Mouse (Mus musculus) hindbrain, embryonic 10.5 days (tissue): ENCODE results near the gene Plekhj1. TPM values are rescaled to one million over a fixed set of nuclear protein-coding genes. Genes with fewer than 3 reads are reported as not detected.

Source experiments
- DNase-seq: peaks from one replicate; pipeline ENCODE4 v3.0.0-alpha.2; 2017; ENCODE audit warnings: low spot score
- H3K27ac ChIP-seq: fragments of 300-500 bp; sonication (generic); 2 replicates; pipeline ENCODE4 v1.5.1; 2016; ENCODE audit warnings: mild to moderate bottlenecking, moderate library complexity
- H3K27me3 ChIP-seq: fragments of 300-500 bp; sonication (generic); 2 replicates; pipeline ENCODE4 v1.6.1; 2016; ENCODE audit warnings: mild to moderate bottlenecking; ENCODE audit not compliant: poor library complexity, insufficient read depth, severe bottlenecking
- H3K36me3 ChIP-seq: fragments of 300-500 bp; sonication (generic); 2 replicates; pipeline ENCODE4 v1.6.1; 2016; ENCODE audit warnings: mild to moderate bottlenecking, moderate library complexity
- H3K4me1 ChIP-seq: fragments of 300-500 bp; sonication (generic); replicated peaks from 2 replicates; pipeline ENCODE4 v1.6.1; 2016; ENCODE audit warnings: mild to moderate bottlenecking
- H3K4me3 ChIP-seq: fragments of 300-500 bp; sonication (generic); 2 replicates; pipeline ENCODE4 v1.5.1; 2016; ENCODE audit warnings: mild to moderate bottlenecking, moderate library complexity
- H3K9me3 ChIP-seq: fragments of 300-500 bp; sonication (generic); 2 replicates; pipeline ENCODE4 v1.6.1; 2016; ENCODE audit warnings: mild to moderate bottlenecking, moderate library complexity
- WGBS: fragments of 180-500 bp; shearing (Covaris S2); methylation state at CpG from one replicate; pipeline ENCODE4 v1.1.7; 2016; 5-methylcytosine and 5-hydroxymethylcytosine counted together
- polyA plus RNA-seq: library from polyadenylated mRNA; unstranded; fragments of >200 nt; fragmentation: Nextera tagmentation; extraction: Ambion mirVana; gene quantifications from 2 replicates; pipeline ENCODE4 v1.2.1, GENCODE M21; 2016

Plekhj1 gene
- polyA plus RNA-seq, 1 experiment from 2014 or later: 189 TPM

- Histone ChIP-seq H3K36me3 (peaks cover 13% of the 10 kb centered on the region; the same call in 1 of the 2 replicates), H3K4me3 (peak overlapping the region; percentile 7; the same call in 1 of the 2 replicates), H3K27ac (no peak overlapping the region), H3K27me3 (no peaks in the 10 kb centered on the region), H3K4me1 (peaks cover 63% of the 10 kb centered on the region), H3K9me3 (no peaks in the 10 kb centered on the region)
- 85% methylated on average over 7 of the region's 7 CpGs for WGBS
- no peak for DNase-seq
Observed at GRCm38 (mm10) chr10:80758651-80759050, 39.8 kb downstream of the Plekhj1 start.

GRCm38 (mm10) chr10:80757717-80758116, 40.7 kb downstream of the Plekhj1 start:
- peaks cover 58% of the 10 kb centered on the region for H3K4me1 ChIP-seq
- H3K27me3 ChIP-seq: no peaks in the 10 kb centered on the region

GRCm38 (mm10) chr10:80756967-80757366, 41.5 kb downstream of the Plekhj1 start:
- peaks cover 66% of the 10 kb centered on the region for H3K4me1 ChIP-seq
- WGBS: 76% methylated on average over 4 of the region's 4 CpGs
- no peaks in the 10 kb centered on the region for H3K36me3 ChIP-seq
- 0 out of 2 replicates have a peak overlapping the region, but pooled peaks have one; percentile 97 for H3K27ac ChIP-seq
- H3K9me3 ChIP-seq: no peaks in the 10 kb centered on the region
- peak overlapping the region; percentile 91 for H3K4me3 ChIP-seq
- DNase-seq: no peak
- no peaks in the 10 kb centered on the region for H3K27me3 ChIP-seq

More at GRCm38 (mm10) chr10:80757717-80758116, 40.7 kb downstream of the Plekhj1 start:
- Histone ChIP-seq H3K4me3 (peak overlapping the region; percentile 91), H3K9me3 (no peaks in the 10 kb centered on the region), H3K27ac (no peak overlapping the region), H3K36me3 (peaks cover 4% of the 10 kb centered on the region; the same call in 1 of the 2 replicates)
- 39% methylated on average over 5 of the region's 5 CpGs for WGBS
- peak; percentile 59 for DNase-seq

GRCm38 (mm10) chr10:80756509-80756908, 41.9 kb downstream of the Plekhj1 start:
- WGBS: 72% methylated on average over 2 of the region's 2 CpGs
- no peaks in the 10 kb centered on the region for H3K36me3 ChIP-seq
- peak overlapping the region; percentile 97; the same call in 1 of the 2 replicates for H3K27ac ChIP-seq
- H3K4me3 ChIP-seq: peak overlapping the region; percentile 91
- no peaks in the 10 kb centered on the region for H3K9me3 ChIP-seq
- peaks cover 71% of the 10 kb centered on the region for H3K4me1 ChIP-seq
- DNase-seq: no peak
- no peaks in the 10 kb centered on the region for H3K27me3 ChIP-seq

GRCm38 (mm10) chr10:80756099-80756498, 42.3 kb downstream of the Plekhj1 start:
- Histone ChIP-seq H3K4me3 (peak overlapping the region; percentile 91), H3K27ac (peak overlapping the region; percentile 97), H3K4me1 (peaks cover 74% of the 10 kb centered on the region), H3K36me3 (no peaks in the 10 kb centered on the region), H3K9me3 (no peaks in the 10 kb centered on the region), H3K27me3 (no peaks in the 10 kb centered on the region)
- no peak for DNase-seq
- 36% methylated on average over 3 of the region's 3 CpGs for WGBS

GRCm38 (mm10) chr10:80755291-80756015, 43.0 kb downstream of the Plekhj1 start:
- under 1% methylated on average over 74 of the region's 75 CpGs for WGBS
- Histone ChIP-seq H3K36me3 (no peaks in the 10 kb centered on the region), H3K9me3 (no peaks in the 10 kb centered on the region), H3K27me3 (no peaks in the 10 kb centered on the region), H3K4me3 (peak overlapping the region; percentile 91), H3K4me1 (peaks cover 68% of the 10 kb centered on the region), H3K27ac (peak overlapping the region; percentile 97)
- no peak for DNase-seq

GRCm38 (mm10) chr10:80754594-80755290, 43.7 kb downstream of the Plekhj1 start, which contains the start of gene Dot1l:
Gene Dot1l (plus strand): TSS chr10:80755206.
- no peaks in the 10 kb centered on the region for H3K36me3 ChIP-seq
- H3K4me1 ChIP-seq: peaks cover 62% of the 10 kb centered on the region
- peak; percentile 98 for DNase-seq
- no peaks in the 10 kb centered on the region for H3K9me3 ChIP-seq
- H3K4me3 ChIP-seq: peak within 1 kb of the TSS; percentile 91
- peak within 1 kb of the TSS; percentile 97 for H3K27ac ChIP-seq
- H3K27me3 ChIP-seq: no peaks in the 10 kb centered on the region
- 1% methylated on average over 57 of the region's 57 CpGs for WGBS

GRCm38 (mm10) chr10:80752079-80752625, 46.3 kb downstream of the Plekhj1 start:
- WGBS: 7% methylated on average over 6 of the region's 6 CpGs
- Histone ChIP-seq H3K4me1 (peaks cover 37% of the 10 kb centered on the region), H3K27ac (0 out of 2 replicates have a peak overlapping the region, but pooled peaks have one; percentile 23), H3K9me3 (no peaks in the 10 kb centered on the region), H3K27me3 (no peaks in the 10 kb centered on the region), H3K4me3 (peak overlapping the region; percentile 41), H3K36me3 (no peaks in the 10 kb centered on the region)
- DNase-seq: peak; percentile 88

GRCm38 (mm10) chr10:80751188-80751832, 47.1 kb downstream of the Plekhj1 start:
- DNase-seq: no peak
- 14% methylated on average over 16 of the region's 16 CpGs for WGBS
- no peaks in the 10 kb centered on the region for H3K9me3 ChIP-seq
- no peaks in the 10 kb centered on the region for H3K27me3 ChIP-seq
- H3K27ac ChIP-seq: peak overlapping the region; percentile 23; the same call in 1 of the 2 replicates
- peak overlapping the region; percentile 41 for H3K4me3 ChIP-seq
- H3K36me3 ChIP-seq: no peaks in the 10 kb centered on the region
- H3K4me1 ChIP-seq: peaks cover 29% of the 10 kb centered on the region

GRCm38 (mm10) chr10:80748609-80749008, 49.8 kb downstream of the Plekhj1 start:
- Histone ChIP-seq H3K27ac (no peak overlapping the region), H3K4me1 (peaks cover 21% of the 10 kb centered on the region), H3K4me3 (no peak overlapping the region), H3K27me3 (no peaks in the 10 kb centered on the region), H3K36me3 (no peaks in the 10 kb centered on the region), H3K9me3 (no peaks in the 10 kb centered on the region)
- WGBS: 7% methylated on average over 6 of the region's 6 CpGs
- DNase-seq: peak; percentile 58

GRCm38 (mm10) chr10:80747410-80747809, 51.0 kb downstream of the Plekhj1 start:
- Histone ChIP-seq H3K4me3 (no peak overlapping the region), H3K4me1 (peaks cover 22% of the 10 kb centered on the region), H3K27ac (no peak overlapping the region), H3K9me3 (no peaks in the 10 kb centered on the region), H3K36me3 (no peaks in the 10 kb centered on the region), H3K27me3 (no peaks in the 10 kb centered on the region)
- whole genome bisulfite sequencing: 17% methylated on average over 3 of the region's 3 CpGs
- peak; percentile 71 for DNase-seq
